Mouse (Mus musculus): ENCODE data around the gene Dact3. TPM values are rescaled to one million over a fixed set of nuclear protein-coding genes. Genes with fewer than 3 reads are reported as not detected.

Dact3 gene
- polyA plus RNA-seq, 1 experiment from 2014 or later: 2.2 TPM

DNA sequence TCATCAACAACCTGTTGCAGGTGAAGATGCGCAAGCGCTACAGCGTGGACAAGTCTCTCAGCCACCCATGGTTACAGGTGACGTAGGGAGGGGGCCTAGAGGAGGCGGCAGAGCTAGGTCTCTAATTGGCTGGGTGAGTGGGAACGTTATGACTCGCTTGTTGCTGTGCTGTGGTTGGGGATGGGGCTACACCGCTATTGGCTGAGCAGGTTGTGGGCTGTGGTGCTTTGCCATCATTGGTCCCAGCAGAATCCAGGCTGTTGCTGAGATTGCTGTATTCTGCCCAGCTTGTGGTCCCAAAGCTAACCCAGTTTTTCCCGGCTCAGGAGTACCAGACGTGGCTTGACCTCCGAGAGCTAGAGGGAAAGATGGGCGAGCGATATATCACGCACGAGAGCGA lies 5.6 kb upstream of the Dact3 start:
- Histone ChIP-seq H3K36me3 (peaks cover 46% of the 10 kb centered on the region), H3K4me3 (peak overlapping the region; percentile 41), H3K9me3 (replicated peaks) (no peaks in the 10 kb centered on the region), H3K27me3 (ENCODE audit: low read depth, poor library complexity, severe bottlenecking) (no peaks in the 10 kb centered on the region), H3K27ac (replicated peaks) (peak overlapping the region; percentile 68), H3K4me1 (peaks cover 22% of the 10 kb centered on the region)
- 10% methylated on average over 16 of the region's 16 CpGs for WGBS
- peak; percentile 67 for DNase-seq (ENCODE audit: low spot score)

DNA sequence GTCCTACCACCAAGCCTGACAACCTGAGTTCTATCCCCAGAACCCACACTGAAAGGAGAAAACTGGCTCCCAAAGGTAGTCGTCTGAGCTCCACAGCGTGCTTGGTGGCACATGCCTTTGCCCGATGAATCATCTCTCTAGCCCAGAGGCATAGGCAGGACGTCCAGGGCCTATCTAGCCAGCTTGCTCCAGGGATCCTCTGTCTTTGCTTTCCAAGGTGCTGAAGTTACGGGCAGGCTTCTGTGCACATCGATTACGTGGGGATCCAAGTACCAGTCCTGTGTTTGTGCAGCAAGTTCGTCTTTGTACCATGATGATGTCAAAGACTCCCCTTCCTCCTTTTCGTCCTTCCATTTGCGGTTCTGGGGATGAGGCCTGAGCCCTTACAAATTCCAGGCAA lies 3.5 kb upstream of the Dact3 start:
- Histone ChIP-seq H3K36me3 (peaks cover 28% of the 10 kb centered on the region), H3K27me3 (ENCODE audit: low read depth, poor library complexity, severe bottlenecking) (no peaks in the 10 kb centered on the region), H3K4me3 (no peak overlapping the region), H3K4me1 (peaks cover 38% of the 10 kb centered on the region), H3K9me3 (replicated peaks) (no peaks in the 10 kb centered on the region), H3K27ac (replicated peaks) (no peak overlapping the region)
- DNase-seq (ENCODE audit: low spot score): no peak
- 86% methylated on average over 10 of the region's 10 CpGs for WGBS

DNA sequence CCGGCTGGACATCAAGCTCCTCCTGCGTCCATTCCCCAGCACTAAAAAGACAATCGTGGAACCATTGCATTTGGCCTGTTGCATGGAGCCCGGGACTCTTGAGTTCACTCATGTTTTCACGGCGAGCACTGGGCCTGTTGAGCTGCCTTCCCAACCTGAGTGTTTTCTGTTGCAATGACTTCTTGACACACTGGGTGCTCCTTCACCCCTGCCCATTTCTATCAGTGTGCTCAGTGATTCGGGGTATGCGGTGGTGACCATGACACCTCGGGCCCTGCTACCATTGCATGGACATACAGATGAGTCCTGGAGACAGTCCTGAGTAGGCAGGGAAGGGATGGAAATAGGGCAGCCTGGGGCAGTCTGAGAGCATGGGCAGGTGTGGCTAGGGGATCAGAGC lies 2.6 kb upstream of the Dact3 start:
- Histone ChIP-seq H3K27ac (replicated peaks) (no peak overlapping the region), H3K36me3 (peaks cover 21% of the 10 kb centered on the region), H3K4me1 (peaks cover 46% of the 10 kb centered on the region), H3K9me3 (replicated peaks) (no peaks in the 10 kb centered on the region), H3K4me3 (no peak overlapping the region), H3K27me3 (ENCODE audit: low read depth, poor library complexity, severe bottlenecking) (no peaks in the 10 kb centered on the region)
- DNase-seq (ENCODE audit: low spot score): no peak
- WGBS: 94% methylated on average over 9 of the region's 9 CpGs

DNA sequence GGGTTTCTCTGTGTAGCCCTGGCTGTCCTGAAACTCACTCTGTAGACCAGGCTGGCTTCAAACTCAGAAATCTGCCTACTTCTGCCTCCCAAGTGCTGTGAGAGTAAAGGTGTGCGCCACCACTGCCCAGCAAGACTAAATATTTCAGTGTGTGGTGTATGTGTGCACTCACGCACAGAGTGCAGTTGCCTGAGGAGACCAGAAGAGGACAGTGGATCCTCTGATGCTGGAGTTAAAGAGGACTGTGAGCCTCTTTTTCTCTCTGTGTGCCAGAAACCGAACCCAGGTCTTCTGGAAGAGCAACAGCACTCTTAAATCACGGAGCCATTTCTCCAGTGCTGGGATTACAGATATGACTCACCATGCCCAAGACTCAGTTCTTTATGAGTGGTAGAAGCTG lies 1.7 kb upstream of the Dact3 start:
- H3K27me3 ChIP-seq (ENCODE audit: low read depth, poor library complexity, severe bottlenecking): no peaks in the 10 kb centered on the region
- H3K27ac ChIP-seq (replicated peaks): no peak overlapping the region
- peaks cover 46% of the 10 kb centered on the region for H3K4me1 ChIP-seq
- H3K36me3 ChIP-seq: peaks cover 20% of the 10 kb centered on the region
- DNase-seq (ENCODE audit: low spot score): no peak
- no peak overlapping the region for H3K4me3 ChIP-seq
- 90% methylated on average over 4 of the region's 4 CpGs for WGBS
- H3K9me3 ChIP-seq (replicated peaks): no peaks in the 10 kb centered on the region

DNA sequence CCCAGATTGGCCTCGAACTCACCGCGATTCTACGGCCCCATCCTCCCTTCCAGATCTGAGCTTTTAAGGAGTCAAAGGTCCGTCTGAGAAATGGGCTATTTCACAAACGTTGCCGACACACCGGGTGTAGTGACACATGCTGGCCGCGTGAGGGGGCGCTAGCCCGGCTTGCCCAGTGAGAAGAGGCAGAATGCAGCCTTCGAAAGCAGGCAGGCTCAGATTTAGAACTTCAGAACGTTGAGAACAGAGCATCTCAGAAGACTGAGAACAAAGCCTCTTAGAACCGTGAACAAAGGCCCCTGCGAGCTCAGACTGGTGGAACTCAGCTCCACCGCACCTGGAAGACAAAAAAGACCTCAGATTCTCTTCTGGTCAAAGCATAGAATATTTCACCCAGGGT lies 927 bp upstream of the Dact3 start:
- H3K4me1 ChIP-seq: peaks cover 51% of the 10 kb centered on the region
- WGBS: 5% methylated on average over 17 of the region's 17 CpGs

DNA sequence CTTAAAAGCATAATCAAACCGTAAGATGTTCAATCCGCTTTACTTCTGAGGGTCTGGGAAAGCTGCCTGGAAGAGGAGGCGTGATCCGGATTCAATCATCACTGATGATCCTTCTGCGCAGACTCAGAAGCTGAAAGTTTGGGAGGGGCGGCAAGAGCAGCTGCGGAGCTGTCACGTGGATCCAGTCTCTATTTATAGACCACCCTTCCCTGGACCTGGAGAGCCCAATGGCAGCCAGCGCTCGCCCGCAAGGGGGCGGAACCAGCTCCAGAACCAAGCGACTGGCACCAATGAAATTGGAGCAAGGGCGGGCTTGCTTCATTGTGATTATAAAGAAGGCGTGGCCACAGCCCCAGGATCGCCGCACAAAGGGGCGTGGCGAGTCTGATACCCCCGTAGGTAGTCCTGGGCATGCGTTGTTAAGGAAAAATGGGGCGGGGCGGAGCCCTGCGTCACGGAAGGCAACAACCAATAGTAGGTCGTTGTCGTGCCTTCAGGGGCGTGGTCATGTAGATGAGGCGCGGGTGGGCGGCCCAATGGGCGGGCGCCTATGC lies 284 bp upstream of the Dact3 start:
- Histone ChIP-seq H3K36me3 (peaks cover 18% of the 10 kb centered on the region), H3K4me1 (peaks cover 50% of the 10 kb centered on the region), H3K9me3 (replicated peaks) (no peaks in the 10 kb centered on the region), H3K27me3 (ENCODE audit: low read depth, poor library complexity, severe bottlenecking) (no peaks in the 10 kb centered on the region), H3K27ac (replicated peaks) (peak overlapping the region; percentile 90), H3K4me3 (peak overlapping the region; percentile 74)
- DNase-seq (ENCODE audit: low spot score): peak; percentile 100
- under 1% methylated on average over 33 of the region's 33 CpGs for WGBS

More for the DNA sequence above, 927 bp upstream of the Dact3 start:
- H3K36me3 ChIP-seq: peaks cover 23% of the 10 kb centered on the region
- DNase-seq (ENCODE audit: low spot score): peak; percentile 81
- H3K4me3 ChIP-seq: peak overlapping the region; percentile 74
- peak overlapping the region; percentile 90 for H3K27ac ChIP-seq (replicated peaks)
- no peaks in the 10 kb centered on the region for H3K9me3 ChIP-seq (replicated peaks)
- H3K27me3 ChIP-seq (ENCODE audit: low read depth, poor library complexity, severe bottlenecking): no peaks in the 10 kb centered on the region

DNA sequence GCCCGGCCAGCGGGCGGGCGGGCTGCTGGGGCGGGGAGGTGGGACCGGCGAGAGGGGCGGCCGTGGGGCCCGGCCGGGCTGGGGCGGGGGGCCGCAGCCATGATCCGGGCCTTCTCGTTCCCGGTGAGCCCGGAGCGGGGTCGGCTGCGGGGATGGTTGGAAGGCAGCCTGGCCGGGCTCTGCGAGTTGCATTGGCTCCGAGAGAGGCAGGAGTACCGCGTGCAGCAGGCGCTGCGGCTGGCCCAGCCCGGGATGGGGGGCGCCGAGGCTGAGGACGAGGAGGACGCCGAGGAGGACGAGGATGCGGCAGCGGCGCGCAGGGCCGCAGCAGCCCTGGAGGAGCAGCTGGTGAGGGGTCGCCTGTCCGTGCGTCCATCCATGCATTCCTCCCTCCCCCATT lies 209 bp downstream of the Dact3 start:
- no peaks in the 10 kb centered on the region for H3K9me3 ChIP-seq (replicated peaks)
- WGBS: under 1% methylated on average over 41 of the region's 42 CpGs
- no peaks in the 10 kb centered on the region for H3K27me3 ChIP-seq (ENCODE audit: low read depth, poor library complexity, severe bottlenecking)
- peaks cover 50% of the 10 kb centered on the region for H3K4me1 ChIP-seq
- peaks cover 16% of the 10 kb centered on the region for H3K36me3 ChIP-seq
- no peak for DNase-seq (ENCODE audit: low spot score)
- H3K27ac ChIP-seq (replicated peaks): peak overlapping the region; percentile 90
- peak overlapping the region; percentile 74 for H3K4me3 ChIP-seq

DNA sequence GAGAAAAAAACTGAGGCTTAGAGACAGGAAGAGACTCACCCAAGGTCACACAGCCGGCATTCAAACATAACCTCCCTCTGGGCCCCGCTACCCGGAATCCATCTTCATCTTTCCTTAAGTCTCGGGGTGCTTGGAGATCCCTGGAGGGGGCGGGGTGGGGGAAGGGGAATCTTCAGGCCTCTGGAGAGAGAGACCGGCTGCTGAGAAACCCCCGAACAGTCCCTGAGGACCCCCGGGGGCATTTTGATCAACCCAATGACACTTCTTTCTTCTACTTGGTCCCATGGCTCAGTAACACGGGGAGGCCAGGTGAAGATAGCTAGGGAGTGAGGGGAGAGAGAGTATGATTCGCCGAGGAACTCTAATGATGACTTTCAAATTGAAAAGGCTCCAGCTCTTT lies 889 bp downstream of the Dact3 start:
- DNase-seq (ENCODE audit: low spot score): peak; percentile 27
- WGBS: 11% methylated on average over 11 of the region's 11 CpGs

DNA sequence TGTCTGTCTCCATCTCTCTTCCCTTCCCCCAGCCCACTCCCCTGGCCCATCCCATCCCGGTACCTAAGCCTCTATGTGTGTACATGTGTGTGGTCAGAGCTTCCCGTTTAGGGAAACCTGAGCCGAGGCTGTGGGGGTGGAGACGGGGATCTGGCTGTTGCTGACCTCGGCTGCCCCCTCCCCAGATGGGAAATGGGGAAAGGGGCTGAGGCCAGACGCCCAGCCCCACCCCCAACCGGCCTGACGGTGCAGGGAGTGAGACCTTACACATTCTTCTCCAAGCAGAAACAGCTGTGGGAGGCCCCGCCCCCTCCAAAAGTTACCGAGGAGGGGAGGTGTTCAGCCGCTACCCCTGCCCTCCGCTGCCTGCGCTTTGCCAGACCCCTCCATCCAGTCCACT lies 1.5 kb downstream of the Dact3 start:
- DNase-seq (ENCODE audit: low spot score): peak; percentile 74
- Histone ChIP-seq H3K4me3 (peak overlapping the region; percentile 74), H3K36me3 (peaks cover 13% of the 10 kb centered on the region), H3K4me1 (peaks cover 55% of the 10 kb centered on the region), H3K27ac (replicated peaks) (peak overlapping the region; percentile 90), H3K27me3 (ENCODE audit: low read depth, poor library complexity, severe bottlenecking) (no peaks in the 10 kb centered on the region), H3K9me3 (replicated peaks) (no peaks in the 10 kb centered on the region)
- WGBS: under 1% methylated on average over 13 of the region's 13 CpGs

More for the DNA sequence above, 889 bp downstream of the Dact3 start:
- peak overlapping the region; percentile 90 for H3K27ac ChIP-seq (replicated peaks)
- peaks cover 51% of the 10 kb centered on the region for H3K4me1 ChIP-seq
- H3K9me3 ChIP-seq (replicated peaks): no peaks in the 10 kb centered on the region
- H3K27me3 ChIP-seq (ENCODE audit: low read depth, poor library complexity, severe bottlenecking): no peaks in the 10 kb centered on the region
- peaks cover 16% of the 10 kb centered on the region for H3K36me3 ChIP-seq
- H3K4me3 ChIP-seq: peak overlapping the region; percentile 74

DNA sequence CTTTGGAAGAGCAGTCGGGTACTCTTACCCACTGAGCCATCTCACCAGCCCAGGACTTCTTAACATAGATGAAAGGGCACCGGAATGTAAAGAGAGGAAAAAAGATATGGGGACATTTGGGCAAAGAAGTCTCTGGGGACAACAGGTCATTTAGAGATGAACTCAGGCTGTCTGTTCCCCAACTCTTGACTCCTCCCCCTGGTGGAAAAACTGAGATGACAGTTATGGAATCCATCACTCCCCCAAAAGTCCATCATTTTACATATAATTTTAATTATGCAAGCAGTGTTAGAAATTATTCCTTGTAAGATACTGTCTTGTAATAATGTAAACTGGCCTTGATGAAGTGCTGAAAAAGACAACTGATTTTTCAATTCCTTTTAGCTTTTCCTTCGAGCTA lies 2.6 kb downstream of the Dact3 start:
- H3K27ac ChIP-seq (replicated peaks): no peak overlapping the region
- H3K9me3 ChIP-seq (replicated peaks): no peaks in the 10 kb centered on the region
- peaks cover 17% of the 10 kb centered on the region for H3K36me3 ChIP-seq
- peaks cover 10% of the 10 kb centered on the region for H3K27me3 ChIP-seq (ENCODE audit: low read depth, poor library complexity, severe bottlenecking)
- peaks cover 55% of the 10 kb centered on the region for H3K4me1 ChIP-seq
- no peak for DNase-seq (ENCODE audit: low spot score)
- H3K4me3 ChIP-seq: no peak overlapping the region
- WGBS: 84% methylated on average over 3 of the region's 3 CpGs

DNA sequence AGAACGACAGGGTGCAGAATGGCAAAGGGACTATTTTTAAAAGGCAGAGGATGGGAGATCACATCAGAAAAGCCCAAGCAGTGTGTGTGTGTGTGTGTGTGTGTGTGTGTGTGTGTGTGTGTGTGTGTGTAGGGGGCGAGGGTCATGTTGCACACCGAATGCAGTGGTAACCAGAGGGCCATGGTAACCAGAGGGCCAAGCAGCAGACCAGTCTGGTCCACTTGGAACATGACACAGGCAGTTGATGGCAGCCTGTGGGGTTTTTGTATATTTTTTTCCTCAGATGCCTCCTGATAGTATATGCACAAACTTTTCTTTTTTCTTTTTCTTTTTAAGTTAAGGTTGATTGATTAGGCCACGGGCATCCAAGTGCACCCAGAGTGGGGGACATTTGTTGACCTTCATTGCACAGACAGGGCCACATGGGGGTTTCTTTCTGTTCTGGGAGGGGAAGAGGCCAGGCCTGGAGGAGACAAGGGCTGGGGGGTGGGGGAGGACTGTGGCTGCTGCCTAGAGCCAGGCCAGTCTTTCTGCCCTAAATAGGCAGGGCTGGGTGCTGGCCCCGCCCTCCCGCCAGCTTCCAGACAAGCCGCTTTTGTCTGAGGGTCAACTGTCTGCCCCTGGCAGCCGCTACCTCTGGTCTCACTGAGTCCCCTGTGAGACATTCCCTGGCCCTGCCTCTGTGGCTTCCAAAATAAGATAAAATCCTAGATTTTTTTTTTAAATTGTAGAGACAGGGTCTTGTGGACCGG lies 4.9 kb downstream of the Dact3 start:
- peak; percentile 88 for DNase-seq (ENCODE audit: low spot score)
- peak overlapping the region; percentile 91 for H3K27ac ChIP-seq (replicated peaks)
- peaks cover 52% of the 10 kb centered on the region for H3K4me1 ChIP-seq
- H3K9me3 ChIP-seq (replicated peaks): peaks cover 1% of the 10 kb centered on the region
- peaks cover 33% of the 10 kb centered on the region for H3K27me3 ChIP-seq (ENCODE audit: low read depth, poor library complexity, severe bottlenecking)
- H3K36me3 ChIP-seq: peaks cover 37% of the 10 kb centered on the region
- WGBS: 21% methylated on average over 9 of the region's 9 CpGs
- peak overlapping the region; percentile 31; the same call in 1 of the 2 replicates for H3K4me3 ChIP-seq

DNA sequence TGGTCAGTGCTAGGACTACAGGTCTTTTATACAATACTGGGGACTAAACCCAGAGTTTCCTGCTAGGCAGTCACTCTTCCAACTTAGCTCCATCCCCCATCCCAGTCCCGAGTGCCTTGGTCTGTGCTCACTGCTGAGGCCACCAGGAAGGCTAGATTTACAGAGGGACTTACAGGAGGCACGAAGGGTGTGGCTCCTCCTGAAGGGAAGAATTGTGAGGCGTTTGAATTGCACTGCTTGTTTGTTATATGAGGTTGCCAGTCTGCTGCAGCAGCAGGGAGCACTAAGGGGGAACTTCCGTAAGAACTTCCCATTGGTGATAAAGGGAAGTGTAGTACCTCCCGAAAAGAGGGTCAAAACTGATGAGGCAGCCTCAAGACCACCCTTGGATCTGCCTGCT lies 5.5 kb downstream of the Dact3 start:
- no peak for DNase-seq (ENCODE audit: low spot score)
- peaks cover 8% of the 10 kb centered on the region for H3K9me3 ChIP-seq (replicated peaks)
- peaks cover 53% of the 10 kb centered on the region for H3K4me1 ChIP-seq
- H3K27me3 ChIP-seq (ENCODE audit: low read depth, poor library complexity, severe bottlenecking): peaks cover 39% of the 10 kb centered on the region
- peak overlapping the region; percentile 91 for H3K27ac ChIP-seq (replicated peaks)
- H3K4me3 ChIP-seq: peak overlapping the region; percentile 31; the same call in 1 of the 2 replicates
- peaks cover 44% of the 10 kb centered on the region for H3K36me3 ChIP-seq
- WGBS: 16% methylated on average over 5 of the region's 5 CpGs

DNA sequence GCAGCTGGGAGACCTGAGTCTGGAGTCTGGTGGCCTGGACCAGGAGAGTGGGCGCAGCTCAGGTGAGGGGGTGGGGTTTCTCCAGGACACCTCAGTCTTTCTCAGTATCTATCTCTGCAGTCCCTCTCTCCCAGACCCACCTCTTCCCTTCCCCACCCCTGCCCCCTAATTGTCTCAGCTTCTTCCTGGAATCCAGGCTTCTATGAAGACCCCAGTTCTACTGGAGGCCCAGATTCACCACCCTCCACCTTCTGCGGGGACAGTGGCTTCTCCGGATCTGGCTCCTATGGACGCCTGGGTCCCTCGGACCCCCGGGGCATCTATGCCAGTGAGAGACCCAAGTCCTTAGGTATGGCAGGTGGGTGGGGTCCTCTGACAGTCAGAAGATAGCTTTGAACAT lies 8.0 kb downstream of the Dact3 start:
- H3K9me3 ChIP-seq (replicated peaks): peaks cover 21% of the 10 kb centered on the region
- 94% methylated on average over 6 of the region's 6 CpGs for WGBS
- no peak overlapping the region for H3K4me3 ChIP-seq
- no peak for DNase-seq (ENCODE audit: low spot score)
- peaks cover 64% of the 10 kb centered on the region for H3K36me3 ChIP-seq
- H3K27ac ChIP-seq (replicated peaks): no peak overlapping the region
- peaks cover 64% of the 10 kb centered on the region for H3K27me3 ChIP-seq (ENCODE audit: low read depth, poor library complexity, severe bottlenecking)
- peaks cover 37% of the 10 kb centered on the region for H3K4me1 ChIP-seq
